Mouse (Mus musculus): ENCODE measurements around the gene Farsa.

The Farsa gene

GRCm38 (mm10) chr8:84910551-84910950, 53.8 kb downstream of the Farsa start:
- DNase-seq (ENCODE audit: low read depth) = no peak

DNA sequence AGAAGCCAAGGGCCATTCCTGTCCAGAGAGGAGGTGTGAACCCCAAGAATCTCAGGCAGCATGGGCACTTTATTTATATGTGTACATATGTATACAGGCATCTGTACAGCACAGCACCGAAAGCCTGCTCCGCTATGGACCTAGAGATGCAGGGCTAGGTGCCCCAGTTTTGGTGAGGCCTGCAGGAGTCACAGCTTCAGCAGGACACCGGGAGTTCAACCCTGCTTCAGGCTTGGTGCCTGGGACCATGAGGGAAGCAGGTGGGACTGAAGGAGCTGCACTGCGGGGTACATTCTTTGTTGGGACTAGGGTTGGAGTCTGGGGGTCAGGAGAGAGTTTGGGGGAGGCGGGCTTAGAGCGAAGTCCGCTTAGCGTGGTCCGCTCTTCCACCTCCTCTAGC, 55.1 kb downstream of the Farsa start:
- no peak for DNase-seq (ENCODE audit: low read depth)

DNA sequence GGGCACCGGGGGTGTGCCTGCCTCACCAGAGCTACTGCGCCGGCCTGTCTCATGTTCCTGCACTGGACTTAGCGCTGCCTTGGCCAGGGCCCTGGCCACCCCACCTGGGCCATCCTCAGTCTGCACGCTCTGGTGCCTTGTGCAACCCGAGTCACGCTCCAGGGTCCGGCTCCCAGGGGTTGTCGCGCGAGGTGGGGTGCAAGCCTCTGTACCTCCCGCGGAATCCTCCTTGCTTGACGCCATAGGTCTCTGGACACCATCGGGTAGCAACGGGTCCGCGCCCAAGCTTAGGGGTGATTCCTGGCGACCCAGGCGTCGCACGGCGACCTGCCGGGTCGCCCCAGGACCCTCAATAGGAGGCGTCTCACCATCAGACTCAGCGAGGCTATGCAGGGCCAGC, 55.6 kb downstream of the Farsa start:
- no peak for DNase-seq (ENCODE audit: low read depth)

DNA sequence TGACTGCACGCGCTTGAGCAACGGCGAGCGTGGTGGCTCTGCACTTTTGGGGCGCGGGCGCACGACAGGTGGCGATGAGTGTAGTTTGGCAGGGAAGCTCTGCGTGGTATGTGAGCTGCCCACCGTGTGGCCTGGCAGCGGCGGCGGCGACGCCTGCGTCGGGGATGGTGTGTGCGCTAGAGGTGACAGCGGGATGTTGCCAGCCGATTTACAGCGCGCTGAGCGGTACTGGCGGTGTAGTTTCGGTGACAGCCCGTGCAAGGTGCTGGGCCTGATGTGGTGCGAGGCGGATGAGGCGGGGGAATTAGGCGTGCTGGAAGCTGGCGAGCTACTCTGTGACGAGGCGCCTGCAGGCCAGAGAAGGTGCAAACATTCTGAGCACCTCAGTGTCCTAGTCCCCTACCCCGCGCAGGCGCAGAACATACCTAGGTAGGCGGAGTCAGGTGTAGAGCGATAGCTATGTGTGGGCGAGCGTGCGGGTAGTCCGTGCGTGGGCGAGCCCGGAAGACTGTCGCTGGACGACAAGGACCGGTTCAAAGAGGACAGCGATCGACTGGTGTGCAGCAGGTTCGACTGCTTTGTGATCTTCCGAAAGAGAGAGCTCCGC, 56.2 kb downstream of the Farsa start:
- DNase-seq (ENCODE audit: low read depth) = peak; percentile 96

DNA sequence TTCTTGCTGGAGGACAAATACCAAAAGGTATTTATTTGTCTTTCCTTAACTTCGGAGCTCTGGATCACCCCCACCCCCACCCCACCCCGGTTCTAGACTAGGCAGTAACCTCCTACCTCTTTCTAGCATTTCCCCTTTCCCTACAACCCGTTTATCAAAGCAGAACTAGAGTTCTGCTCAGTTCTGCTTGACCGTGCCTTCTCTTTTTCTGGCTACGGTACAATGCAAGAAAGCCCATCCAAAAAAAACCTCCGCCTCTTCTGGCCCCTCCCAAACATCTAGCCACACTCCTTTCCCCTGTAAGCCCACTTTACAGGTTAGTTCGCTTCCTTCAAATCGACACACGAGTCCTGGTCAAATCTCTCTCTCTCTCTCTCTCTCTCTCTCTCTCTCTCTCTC, 56.7 kb downstream of the Farsa start:
- no peak for DNase-seq (ENCODE audit: low read depth)

GRCm38 (mm10) chr8:84913960-84914359, 57.2 kb downstream of the Farsa start:
- peak; percentile 87 for DNase-seq (ENCODE audit: low read depth)

DNA sequence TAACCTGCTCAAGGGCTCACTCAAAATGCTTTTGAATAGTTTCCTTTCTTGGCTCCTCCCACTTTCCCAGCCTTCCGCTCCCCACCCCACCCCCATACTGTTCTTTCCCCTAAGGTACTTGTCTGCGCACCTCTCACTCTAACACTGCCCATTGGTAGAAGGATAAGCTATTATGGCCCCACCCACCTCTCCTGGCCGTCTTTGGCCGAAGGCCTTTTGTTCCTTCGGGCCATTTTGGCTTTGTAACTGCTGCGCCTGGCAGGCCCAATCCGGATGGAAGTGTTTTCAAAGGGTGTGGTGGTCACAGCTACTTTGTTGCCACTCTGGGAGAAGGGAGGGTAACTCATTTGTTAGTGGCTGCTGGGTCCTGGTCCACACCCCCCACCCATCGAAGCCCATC, 58.5 kb downstream of the Farsa start:
- no peak for DNase-seq (ENCODE audit: low read depth)

GRCm38 (mm10) chr8:84917781-84918180, 61.0 kb downstream of the Farsa start:
- DNase-seq (ENCODE audit: low read depth) = no peak

- DNase-seq (ENCODE audit: low read depth) = no peak
Observed at GRCm38 (mm10) chr8:84918646-84919045, 61.9 kb downstream of the Farsa start.

All from induced T-regulatory cell, adult 2 months (primary cell).